Mouse (Mus musculus) cerebellum, adult 8-10 months (tissue): ENCODE measurements around the gene Ddx54.

Experiments
- DNase-seq: peaks from one replicate; pipeline ENCODE4 v3.0.0; 2022

Gene Ddx54

DNA sequence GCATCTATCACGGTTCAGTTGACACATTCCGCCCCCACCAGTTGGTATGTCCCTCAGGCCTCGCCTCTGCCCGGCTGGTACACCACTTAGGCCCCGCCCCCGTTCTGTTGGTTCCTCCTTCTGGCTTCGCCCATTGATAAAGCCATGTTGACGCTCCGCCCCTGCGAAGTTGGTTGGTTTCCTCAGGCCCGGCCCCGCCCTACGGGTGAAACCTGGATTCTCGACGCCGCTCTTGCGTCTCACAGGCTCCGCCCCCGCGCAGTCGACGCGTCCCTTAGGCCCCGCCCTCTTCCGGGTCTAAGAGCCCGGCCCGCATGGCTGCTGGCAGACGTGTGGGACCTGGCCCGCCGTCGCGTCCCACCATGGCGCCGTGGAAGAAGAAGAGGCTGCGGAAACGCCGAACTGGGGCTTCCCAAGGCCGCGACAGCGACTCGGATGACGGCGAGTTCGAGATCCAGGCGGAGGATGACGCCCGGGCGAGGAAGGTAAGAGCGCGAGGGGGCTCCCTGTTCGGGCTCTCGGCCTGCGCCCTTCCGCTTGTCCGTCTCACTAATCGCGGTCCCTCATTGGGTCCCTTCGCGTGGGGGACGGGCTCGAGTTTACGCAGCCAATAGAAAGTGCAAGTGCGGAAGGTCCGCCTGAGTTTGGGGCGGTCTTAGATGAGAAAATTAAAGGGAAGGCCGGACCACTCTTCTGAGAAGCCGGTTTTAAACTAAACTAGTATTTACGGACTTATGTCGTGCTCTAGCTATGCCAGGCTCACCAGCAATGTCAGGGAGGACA is 474 bp downstream of the Ddx54 start:
- peak; percentile 100 for DNase-seq

DNA sequence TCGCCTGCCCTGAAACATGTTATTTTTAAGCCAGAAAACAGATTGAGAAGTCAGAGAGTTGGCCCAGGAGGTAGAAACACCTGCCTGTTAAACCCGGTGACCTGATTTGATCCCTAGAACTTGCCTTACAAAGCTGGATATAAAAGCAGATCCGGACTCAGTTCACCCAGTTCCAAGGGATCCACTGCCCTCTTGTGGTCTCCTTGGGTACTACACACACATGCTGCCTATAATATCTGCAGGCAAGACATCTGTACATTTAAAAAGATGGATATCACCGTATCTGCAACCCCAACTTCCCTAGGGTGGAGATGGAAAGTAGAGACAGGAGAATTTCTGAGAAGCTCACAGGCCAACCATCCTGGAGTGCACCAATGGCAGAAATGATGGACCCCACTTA is 3.4 kb downstream of the Ddx54 start:
- no peak for DNase-seq

DNA sequence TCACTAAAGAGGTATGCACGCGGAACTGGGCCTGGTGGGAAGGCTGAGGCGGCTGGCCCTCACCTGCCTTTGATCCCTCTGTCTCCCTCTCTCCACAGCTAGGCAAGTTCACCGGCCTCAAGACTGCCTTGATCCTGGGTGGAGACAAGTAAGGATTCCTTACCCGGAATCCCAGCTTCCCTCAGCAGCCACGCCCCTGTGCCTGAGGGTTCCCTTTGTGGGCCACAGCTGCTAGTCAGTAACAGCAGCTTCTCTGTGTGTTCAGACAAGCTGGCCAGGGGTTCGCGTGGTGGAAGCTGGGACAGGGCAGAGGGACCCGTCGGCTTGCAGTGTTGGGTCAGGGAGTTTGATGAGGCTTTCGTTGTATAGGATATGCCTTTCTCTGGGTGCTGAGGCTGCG is 6.2 kb downstream of the Ddx54 start:
- DNase-seq = no peak

DNA sequence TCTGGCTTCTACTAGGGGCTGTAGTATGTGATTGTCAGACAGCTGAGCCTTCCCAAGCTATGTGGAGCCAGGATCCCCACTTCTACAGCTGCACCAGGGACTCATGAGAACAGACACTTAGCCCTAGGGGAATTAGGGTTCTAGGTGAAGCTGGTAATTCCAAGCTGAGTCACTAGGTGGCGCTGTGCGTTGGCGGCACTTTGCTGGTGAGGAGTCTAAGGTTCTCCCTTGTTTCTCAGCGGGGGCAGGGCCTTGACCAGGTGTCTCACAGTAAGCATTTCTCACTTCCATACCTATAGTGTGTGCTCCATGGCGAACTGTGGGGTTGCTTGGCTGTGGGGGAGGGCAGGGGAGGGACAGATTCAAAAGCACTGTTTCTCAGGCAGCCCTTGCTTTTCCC is 6.7 kb downstream of the Ddx54 start:
- DNase-seq = peak; percentile 69

DNA sequence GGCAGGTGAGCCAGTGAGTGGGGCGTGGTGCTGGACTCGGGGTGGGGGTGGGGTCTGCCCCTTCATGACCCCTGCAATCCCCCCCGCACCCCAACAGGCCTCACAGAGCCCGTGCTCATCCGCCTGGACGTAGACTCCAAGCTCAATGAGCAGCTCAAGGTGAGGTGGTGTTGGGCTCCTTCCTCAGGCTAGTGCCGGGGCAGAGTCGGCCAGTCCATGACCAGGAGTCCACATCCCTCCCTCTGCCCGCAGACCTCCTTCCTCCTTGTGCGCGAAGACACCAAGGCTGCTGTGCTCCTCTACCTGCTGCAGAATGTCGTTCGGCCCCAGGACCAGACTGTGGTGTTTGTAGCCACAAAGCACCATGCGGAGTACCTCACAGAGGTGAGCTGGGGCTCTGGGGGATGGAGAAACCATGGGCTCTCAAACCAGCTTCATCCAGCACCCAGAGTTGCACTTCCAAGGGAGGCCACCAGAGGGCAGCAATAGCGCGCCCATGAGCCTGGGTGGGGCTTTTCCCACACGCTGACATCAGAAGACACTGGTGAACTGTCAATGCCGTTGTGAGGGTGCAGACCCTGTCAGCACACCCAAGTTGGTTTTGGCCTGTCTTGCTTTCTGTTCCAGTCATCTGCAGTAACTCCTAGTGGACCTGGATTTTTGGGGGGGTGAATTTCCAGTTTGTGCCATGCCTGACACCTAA is 8.0 kb downstream of the Ddx54 start:
- peak; percentile 82 for DNase-seq

DNA sequence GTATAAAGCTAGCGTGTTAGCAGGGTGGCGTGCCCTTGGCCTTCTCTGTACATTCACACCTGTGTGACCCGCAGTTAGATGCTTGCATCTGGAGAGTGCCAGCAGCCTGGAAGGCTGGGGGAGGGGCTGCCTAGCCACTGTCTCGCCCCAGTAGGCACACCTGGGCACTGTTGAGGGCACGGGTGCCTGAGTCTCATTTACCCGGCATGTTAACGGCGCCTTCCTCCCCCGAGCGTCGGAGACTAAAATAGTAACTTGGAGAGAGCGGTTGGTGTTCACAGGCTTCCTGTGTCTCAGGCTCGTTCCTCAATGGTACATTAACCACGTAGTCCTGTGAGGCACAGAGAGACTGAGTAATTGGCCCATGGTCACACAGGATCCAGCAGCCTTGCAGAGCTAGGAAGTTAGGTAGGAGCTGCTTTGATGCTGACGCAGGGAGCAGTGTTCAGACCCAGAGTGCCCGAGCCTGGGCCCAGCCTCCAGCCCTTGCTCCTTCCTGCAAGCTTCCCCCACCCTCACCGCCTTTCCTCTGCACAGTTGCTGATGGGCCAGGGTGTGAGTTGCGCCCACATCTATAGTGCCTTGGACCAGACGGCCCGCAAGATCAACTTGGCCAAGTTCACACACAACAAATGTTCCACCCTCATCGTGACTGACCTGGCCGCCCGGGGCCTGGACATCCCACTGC is 8.7 kb downstream of the Ddx54 start:
- no peak for DNase-seq

DNA sequence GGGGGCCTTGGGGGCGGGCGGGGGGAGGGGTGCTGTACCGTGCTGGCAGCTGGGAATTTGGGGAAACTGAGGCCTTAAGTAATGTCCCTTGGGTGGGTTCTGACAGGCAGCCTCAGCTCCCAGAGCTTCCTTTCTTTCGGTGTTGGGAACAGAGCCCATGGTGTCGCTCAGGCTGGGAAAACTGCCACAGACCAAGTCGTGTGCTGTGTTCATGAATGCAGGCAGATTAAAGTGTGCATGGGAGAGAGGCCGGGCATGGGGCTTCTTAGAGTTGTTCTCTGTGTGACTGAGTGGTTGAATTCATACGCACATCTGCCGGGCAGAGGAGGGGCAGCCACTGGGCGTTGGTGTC is 9.3 kb downstream of the Ddx54 start:
- DNase-seq = no peak

DNA sequence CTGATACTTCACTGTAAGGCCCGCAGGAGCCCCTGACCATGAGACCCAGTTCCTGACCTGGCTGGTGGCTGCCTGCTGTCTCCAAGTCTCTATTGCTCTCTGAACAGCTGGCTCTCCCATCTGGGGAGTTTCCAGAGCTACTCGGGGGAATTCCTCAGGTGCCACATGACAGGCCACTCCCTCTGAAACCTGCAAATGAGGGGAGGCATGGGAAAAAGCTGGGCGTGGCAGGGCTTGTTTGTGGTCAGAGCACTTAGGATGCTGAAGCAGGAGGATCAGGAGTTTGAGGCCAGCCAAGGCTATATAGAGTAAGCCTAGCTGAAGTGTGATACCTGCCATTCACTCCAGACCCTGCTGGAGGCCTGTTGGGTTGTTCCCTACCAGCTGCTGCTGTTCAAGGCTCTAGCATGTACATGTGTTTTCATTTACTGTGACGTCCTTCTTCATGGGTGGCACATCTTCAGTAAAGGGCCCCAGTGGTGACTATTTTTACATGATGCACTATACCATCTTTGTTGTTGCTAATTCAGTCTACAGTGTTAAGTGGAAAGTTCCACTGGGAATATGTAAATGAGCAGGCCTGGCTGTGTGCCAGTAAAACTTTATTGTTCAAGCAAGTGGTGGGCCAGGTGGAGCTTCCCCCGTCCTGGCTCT is 9.8 kb downstream of the Ddx54 start:
- no peak for DNase-seq

DNA sequence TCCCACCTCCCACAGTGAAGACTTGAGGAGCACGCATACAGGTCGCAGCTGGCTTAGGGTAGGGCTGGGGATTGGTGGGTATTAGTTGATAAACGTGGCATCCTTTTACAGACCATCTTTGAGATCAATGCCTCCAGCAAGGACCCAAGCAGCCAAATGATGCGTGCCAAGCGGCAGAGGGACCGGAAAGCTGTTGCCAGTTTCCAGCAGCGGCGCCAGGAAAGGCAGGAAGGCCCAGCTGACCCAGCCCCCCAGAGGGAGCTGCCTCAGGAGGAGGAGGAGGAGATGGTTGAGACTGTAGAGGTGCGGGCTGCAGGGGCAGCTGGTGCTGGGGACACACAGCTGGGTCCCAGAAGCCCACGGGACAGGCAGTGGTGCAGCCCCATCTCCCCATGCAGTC is 11.9 kb downstream of the Ddx54 start:
- no peak for DNase-seq

DNA sequence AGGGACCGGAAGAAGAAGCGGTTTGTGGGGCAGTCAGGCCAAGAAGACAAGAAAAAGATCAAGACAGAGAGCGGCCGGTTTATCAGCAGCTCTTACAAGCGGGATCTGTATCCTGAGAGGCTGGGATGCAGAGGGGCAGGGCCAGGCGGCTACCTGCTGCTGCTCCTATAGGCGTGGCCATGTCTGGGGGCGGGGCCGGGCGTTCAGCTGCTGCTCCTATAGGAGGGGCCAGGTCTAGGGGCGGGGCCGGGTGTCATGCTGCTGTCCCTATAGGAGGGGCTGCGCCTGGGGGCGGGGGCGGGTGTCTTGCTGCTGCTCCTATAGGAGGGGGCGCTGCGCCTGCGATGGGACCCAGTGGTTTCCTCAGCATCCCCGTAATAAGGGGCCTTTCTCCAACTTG is 13.9 kb downstream of the Ddx54 start:
- DNase-seq = no peak

DNA sequence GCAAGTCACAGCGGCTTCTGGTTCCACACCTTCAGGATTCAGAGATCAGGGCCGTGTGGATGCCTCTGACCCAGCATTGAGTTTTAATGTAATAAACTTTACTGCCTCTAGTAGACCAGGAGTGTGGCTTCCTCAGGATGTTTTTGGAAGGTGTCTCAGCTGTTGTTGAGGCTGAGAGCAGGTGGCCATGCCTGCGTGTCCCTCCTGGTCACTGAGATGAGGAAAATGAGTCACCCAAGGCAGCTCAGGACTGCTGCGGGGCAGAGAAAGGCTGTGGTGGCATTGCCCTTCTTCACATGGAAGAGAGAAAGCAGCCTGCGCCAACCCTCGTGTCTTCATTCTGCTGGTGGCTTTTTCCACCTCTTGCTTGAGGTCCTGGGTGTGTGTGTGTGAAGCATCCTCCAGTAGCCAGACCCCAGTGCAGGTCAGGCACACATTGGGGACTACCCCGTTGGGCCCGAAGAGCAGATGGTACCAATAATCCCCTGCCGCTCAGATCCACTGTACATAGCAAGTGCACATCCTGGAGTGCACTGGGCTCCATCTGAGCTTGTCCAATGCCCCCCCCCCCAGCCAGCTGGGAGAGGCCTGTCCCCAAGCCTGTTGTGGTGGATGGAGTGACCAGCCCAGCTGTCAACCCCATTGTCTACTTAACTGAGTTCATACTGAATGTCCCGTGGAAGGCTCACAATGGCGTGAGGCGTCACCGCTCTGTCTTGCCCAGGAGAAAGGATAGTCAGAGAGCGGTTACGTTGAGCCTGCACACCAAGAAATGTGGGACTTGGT is 15.2 kb downstream of the Ddx54 start:
- DNase-seq = no peak

DNA sequence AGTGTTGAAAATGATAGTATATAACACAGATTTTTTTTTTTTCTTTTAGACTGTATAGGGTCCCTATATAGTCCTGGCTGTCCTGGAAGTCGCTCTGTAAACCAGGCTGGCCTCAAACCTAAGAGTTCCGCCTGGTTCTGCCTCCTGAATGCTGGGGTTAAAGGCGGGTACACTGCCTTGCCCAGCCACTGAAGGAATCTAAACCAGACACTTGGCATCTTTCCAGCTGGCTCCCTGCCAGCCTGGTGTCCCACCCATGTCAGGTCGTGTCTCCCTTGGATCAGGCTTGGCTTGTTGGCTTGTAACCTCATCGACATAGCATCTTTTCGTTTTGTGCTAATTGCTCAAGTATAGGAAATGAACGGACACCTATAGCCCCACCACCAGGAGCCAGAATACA is 16.1 kb downstream of the Ddx54 start:
- DNase-seq = no peak

DNA sequence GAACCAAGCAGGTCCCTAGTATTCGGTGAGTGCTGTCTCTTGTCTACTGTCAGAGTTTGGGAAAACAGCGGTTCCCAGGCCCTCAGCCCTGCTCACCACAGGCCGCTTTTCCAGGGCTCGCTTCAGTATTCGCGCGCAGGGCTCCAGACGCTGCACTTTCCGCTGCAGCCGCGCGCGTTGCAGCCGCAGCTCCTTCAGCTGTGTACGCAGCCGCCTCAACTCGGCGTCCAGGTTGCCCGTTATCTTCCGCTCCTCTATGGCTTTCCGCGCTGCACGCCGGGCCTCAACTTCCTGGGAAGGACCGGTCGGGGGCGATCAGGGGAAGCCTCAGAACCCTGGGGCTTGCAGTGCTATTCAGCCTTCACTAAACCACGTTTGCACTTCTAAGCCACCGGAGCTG is 18.6 kb downstream of the Ddx54 start:
- no peak for DNase-seq

DNA sequence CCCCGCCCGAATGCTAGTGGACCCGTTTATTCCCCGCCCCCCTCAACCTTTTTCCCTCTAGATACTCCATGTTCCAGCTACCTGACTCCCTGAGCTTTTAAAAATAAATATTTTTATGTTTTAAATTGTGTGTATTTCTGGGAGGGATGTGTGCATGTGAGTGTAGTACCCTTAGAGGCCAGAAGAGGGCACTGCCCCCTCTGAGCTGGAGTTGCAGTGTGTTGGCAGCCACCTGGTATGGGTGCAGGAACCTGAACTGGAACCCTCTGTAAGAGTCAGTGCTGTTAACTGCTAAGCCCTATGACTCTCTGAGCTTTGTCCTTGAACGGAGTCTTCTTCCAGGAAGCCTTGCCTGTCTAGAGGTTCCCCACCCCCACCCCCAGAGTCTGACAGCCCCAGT is 19.4 kb downstream of the Ddx54 start:
- no peak for DNase-seq

DNA sequence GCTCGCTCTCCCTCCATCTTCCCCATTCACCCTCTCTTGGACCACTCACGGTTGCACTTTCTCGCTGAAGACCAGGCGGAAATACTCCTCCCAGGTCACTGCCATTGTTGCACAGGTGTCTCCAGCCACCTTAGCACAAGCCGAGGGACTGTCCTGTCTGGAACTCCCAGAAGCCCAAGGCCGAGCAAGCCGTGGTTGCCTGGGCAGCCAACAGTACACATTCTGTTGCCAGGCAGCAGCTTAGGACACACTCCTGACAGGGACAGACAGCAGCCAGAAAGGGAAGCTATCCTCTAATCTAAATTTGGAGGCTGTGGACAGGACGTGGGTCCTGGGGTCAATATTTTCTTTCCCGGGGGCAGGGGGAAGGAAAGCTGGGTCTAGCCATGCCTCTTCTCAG is 21.6 kb downstream of the Ddx54 start, which contains the start of gene Cfap73:
Gene Cfap73, minus strand, starts transcription at position 105 of the 400 bp plus-strand sequence.
- no peak for DNase-seq

DNA sequence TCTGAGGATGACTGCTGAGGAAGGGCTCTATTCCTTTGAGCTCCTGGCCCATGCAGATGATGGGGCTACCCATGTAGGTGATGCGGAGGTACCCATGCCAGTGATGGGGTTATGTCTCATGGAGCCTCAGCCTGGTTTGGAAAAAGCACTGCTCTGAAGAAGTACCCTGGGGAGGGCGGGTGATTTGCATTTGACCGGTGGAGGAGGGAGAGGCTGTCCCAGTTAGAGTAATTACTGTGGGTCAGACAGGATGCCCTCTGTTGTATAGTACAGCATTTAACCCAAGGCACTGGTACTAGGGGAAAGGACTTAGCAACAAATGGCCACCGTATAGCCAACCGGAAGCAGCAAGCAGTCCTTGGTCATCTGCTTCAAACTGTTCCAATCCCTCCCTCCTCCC is 22.3 kb downstream of the Ddx54 start:
- DNase-seq = no peak

DNA sequence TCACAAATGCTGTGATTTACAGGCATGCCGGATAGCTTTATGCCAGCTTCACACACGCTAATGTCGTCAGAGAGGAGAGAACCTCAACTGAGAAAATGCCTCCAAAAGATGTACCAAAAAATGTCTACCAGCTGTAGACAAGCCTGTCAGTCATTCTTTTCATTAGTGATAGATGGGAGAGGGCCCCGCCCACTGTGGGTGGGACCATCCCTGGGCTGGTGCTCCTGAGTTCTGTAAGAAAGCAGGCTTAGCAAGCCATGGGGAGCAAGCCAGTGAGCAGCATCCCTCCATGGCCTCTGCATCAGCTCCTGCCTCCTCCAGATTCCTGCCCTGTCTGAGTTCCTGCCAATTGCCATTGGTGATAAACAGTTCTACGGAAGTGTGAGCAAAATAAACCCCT is 23.1 kb downstream of the Ddx54 start:
- no peak for DNase-seq

DNA sequence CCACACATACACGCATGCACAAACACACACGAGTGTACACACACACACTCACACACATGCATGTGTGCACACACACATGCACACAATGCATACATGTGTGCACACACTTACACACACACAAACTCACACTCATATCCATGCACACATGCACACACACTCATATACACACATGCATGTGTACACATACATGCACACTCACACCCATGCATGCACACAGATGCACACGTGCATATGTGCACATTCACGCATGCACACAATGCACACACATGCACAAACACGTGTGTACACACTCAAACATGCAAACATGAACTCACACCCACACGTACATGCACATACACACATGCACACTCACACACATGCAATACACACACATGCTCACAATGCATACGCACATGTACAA is 27.6 kb downstream of the Ddx54 start:
- DNase-seq = no peak

DNA sequence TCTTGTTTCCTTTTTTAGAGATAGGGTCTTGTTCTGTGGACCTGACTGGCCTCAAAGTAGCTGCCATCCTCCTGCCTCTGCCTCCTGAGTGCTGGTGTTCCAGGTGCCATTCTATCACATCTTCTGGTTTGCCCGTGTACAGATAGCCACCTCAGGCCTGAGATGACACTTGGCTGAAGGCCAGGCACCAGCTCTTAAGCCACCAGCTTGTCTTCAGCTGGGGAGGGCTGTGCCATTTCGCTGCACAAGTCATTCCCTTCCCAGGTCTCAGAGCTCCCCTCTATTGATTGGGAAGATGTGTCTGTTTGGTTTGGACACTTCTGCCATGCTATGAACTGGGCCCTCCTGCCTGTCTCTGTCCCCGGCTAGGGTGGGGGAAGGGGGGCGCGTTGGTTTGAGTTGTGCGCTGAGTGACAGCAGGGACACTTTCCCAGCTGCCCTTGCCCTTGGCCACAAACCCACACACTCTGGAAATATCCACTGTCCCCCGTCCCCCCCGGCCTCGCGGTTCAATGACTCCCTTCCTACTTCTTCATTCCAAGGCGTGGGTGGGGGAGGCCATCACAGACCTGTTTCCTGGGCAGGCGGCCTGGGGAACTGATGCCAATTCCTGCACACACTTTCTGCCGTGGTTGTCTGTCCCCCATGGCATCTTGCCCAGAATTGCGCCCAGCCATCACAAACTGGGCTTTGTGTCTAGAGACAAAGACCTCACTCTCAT is 31.0 kb downstream of the Ddx54 start:
- peak; percentile 59 for DNase-seq

DNA sequence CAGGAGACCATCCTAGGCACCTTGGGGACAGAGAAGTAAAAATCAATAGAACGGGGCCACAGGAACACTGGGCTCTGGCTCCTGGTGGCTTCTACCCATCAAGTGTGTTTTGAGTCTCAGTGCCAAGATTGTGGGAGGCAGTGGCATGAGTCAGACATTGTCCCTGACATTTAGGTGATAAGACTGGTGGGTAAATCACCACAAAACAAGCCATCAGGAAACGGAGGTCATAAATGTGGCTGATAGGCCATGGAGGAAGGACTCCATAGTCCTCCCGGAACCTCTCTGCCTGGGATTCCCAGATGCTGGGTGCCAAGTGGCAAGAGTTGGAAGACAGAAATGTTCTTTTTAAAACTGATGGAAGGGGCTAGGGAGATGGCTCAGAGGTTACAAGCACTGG is 31.7 kb downstream of the Ddx54 start:
- no peak for DNase-seq

DNA sequence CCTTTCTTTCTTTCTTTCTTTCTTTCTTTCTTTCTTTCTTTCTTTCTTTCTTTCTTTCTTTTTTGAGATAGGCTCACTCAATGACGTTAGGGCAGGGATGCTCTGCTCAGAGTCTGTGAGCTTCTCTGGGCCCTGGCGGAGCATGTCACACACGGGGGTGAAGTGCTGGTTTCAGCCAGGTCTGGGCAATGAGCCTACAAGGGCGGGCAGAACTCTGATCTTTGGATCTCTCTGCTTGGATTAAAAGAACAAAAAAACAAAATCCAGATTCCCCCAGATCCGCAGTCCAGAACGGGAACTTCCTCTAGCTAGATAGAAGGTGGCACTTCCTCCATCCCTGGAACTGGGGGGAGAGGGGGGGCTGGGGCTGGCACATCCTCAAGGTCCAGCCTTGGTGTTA is 33.3 kb downstream of the Ddx54 start:
- DNase-seq = no peak

DNA sequence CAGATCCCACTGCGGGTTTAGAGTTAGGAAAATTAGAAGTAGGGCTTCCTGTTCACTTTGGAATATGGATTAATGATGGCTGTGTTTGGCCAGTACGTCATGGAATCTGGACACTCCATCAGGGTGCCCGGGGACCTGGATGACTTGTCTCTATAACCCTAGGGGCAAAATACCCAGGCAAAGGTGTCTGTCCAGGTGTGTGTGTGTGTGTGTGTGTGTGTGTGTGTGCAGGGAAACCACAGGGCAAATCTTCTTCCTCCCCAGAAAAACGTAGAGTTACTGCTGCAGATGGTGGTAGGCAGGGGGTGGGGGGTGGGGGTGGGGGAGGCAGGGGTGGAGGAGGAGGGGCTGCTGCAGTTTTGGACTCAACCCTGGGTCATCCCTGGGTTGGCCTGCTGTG is 34.8 kb downstream of the Ddx54 start:
- DNase-seq = no peak
